Comparison of ENCODE assay signal across 14 mouse cellular contexts in the genomic region with DNA sequence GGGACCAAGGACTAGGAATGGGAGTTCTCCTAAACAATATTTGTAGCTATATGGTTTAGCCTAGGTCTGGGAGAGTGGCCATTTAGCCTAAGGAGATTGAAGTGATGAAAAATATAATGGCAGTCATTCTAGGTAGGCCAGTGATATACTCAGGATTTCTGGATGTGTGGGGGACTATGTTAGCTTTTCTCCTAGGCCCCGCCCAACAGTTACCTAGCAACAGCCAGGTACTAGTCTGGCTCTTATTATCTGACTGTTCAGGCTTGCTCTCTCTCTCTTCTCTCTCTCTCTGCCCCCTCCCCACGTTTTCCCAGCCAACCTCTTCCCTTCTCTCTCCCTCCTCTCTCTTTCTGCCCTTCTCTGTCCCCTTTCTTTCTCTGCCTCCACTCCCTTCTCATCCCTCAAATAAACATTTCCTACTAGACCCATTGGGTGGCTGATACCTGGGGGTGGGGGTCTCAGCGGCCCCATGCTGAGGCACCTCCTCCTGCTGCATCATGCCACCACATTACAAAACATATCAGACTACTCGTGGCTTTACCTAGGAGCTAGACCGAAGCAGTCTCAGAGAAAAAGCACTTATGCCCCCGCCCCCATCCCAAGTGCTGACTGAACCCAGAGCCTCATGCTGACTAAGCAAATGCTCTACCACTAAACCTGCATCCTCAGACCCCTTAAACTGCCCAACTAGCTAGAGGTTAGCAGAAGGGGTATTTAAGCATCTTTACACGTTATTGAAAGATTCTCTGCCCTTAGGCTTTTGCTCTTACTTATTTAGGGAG. TPM values are rescaled to one million over a fixed set of nuclear protein-coding genes. Genes with fewer than 3 reads are reported as not detected.
DNase-seq lines count a peak whose midpoint lies in the region; ATAC-seq lines count a peak whose summit lies in the region.
"Had no signal": no experiment of that assay in that cellular context is flagged by ENCODE, and none has a peak within 500 bp of the region (broad histone marks: within the 10 kb centered on the region; RNA-seq: fewer than 3 reads in every experiment).

No protein-coding gene starts in this region.

- H3K9ac ChIP-seq in midbrain, embryonic 15.5 days, result no peak overlapping the region; the same call in 1 of the 2 replicates
- H3K9ac ChIP-seq: liver, embryonic 14.5 days had no signal

- no peaks in the 10 kb centered on the region for H3K27me3 ChIP-seq in hindbrain, embryonic 10.5 days (ENCODE audit: insufficient read depth, poor library complexity, severe bottlenecking)
- no peaks in the 10 kb centered on the region for H3K27me3 ChIP-seq in midbrain, embryonic 15.5 days (replicated peaks)

- peak overlapping the region; percentile 94 for H3K27ac ChIP-seq in hindbrain, embryonic 10.5 days
- H3K27ac ChIP-seq in midbrain, embryonic 15.5 days, result peak overlapping the region; percentile 98
- H3K27ac ChIP-seq: liver, embryonic 14.5 days; macrophage had no signal

- peak; percentile 71 for ATAC-seq in midbrain, embryonic 15.5 days (replicated peaks)

- H3K4me2 ChIP-seq in midbrain, embryonic 15.5 days, result peak overlapping the region; percentile 47

- WGBS in hindbrain, embryonic 10.5 days, result 18% methylated on average over 7 of the region's 7 CpGs
- WGBS in midbrain, embryonic 15.5 days, result 15% methylated on average over 7 of the region's 7 CpGs

- H3K36me3 ChIP-seq in hindbrain, embryonic 10.5 days, result peaks cover 13% of the 10 kb centered on the region
- no peaks in the 10 kb centered on the region for H3K36me3 ChIP-seq in midbrain, embryonic 15.5 days (replicated peaks)

- H3K4me1 ChIP-seq in hindbrain, embryonic 10.5 days (replicated peaks), result peaks cover 63% of the 10 kb centered on the region
- peaks cover 60% of the 10 kb centered on the region for H3K4me1 ChIP-seq in midbrain, embryonic 15.5 days

- peak overlapping the region; percentile 26 for H3K4me3 ChIP-seq in hindbrain, embryonic 10.5 days
- 0 out of 2 replicates have a peak overlapping the region, but pooled peaks have one; percentile 9 for H3K4me3 ChIP-seq in midbrain, embryonic 15.5 days

- peak; percentile 17 to 30 for DNase-seq in cerebellum, postnatal 14 days
- DNase-seq in cerebellum, postnatal 4 days (ENCODE audit: low spot score in 2 of 2), result no peak
- DNase-seq in embryo, embryonic 10.5 days (ENCODE audit: low spot score), result peak; percentile 45
- DNase-seq in hindbrain, embryonic 10.5 days (ENCODE audit: low spot score), result no peak
- DNase-seq in heart, postnatal 4 days, result no peak
- DNase-seq in kidney, adult 11 months, result no peak
- no peak for DNase-seq in gastrocnemius, postnatal 25 days
- DNase-seq: adrenal gland, postnatal 36 days; kidney, postnatal 4 days; thymus, adult 18-20 months had no signal

- no peaks in the 10 kb centered on the region for H3K9me3 ChIP-seq in hindbrain, embryonic 10.5 days
- H3K9me3 ChIP-seq in midbrain, embryonic 15.5 days, result no peaks in the 10 kb centered on the region

RNA-seq across cellular contexts. Expression of gene Trit1, which starts 1.7 kb away (rescaled TPM):
- 22.7 and 25.0 TPM in 2 replicates for polyA plus RNA-seq in hindbrain, embryonic 10.5 days (2016; fragmentation: Nextera tagmentation; extraction: Ambion mirVana)
- 25.3 and 25.8 TPM in 2 replicates for polyA plus RNA-seq in midbrain, embryonic 15.5 days (2015; fragmentation: Nextera tagmentation; extraction: Ambion mirVana)
- total RNA-seq in heart, postnatal 4 days (2021), result 1 to 10 TPM; 8.9 to 9.5 TPM
- 1 to 10 TPM; 6.7 to 7.6 TPM for total RNA-seq in gastrocnemius, postnatal 25 days (2021)

RNA-seq across cellular contexts. Expression of gene Mycl, which starts 19.2 kb away (rescaled TPM):
- 74.1 and 82.3 TPM in 2 replicates for polyA plus RNA-seq in hindbrain, embryonic 10.5 days (2016; fragmentation: Nextera tagmentation; extraction: Ambion mirVana)
- 83.1 and 86.7 TPM in 2 replicates for polyA plus RNA-seq in midbrain, embryonic 15.5 days (2015; fragmentation: Nextera tagmentation; extraction: Ambion mirVana)
- total RNA-seq in heart, postnatal 4 days (2021), result under 1 TPM; 0.14 to 0.29 TPM
- under 1 TPM; 0.46 to 0.62 TPM for total RNA-seq in gastrocnemius, postnatal 25 days (2021)

RNA-seq across cellular contexts. Expression of gene Mfsd2a, which starts 53.7 kb away (rescaled TPM):
- 26.8 and 28.9 TPM in 2 replicates for polyA plus RNA-seq in hindbrain, embryonic 10.5 days (2016; fragmentation: Nextera tagmentation; extraction: Ambion mirVana)
- polyA plus RNA-seq in midbrain, embryonic 15.5 days (2015; fragmentation: Nextera tagmentation; extraction: Ambion mirVana), result 33.4 and 36.0 TPM in 2 replicates
- total RNA-seq in heart, postnatal 4 days (2021), result under 1 TPM; 0.14 to 0.20 TPM
- under 1 TPM; 0.24 to 0.26 TPM for total RNA-seq in gastrocnemius, postnatal 25 days (2021)
- total RNA-seq: common myeloid progenitor, adult 5-6 weeks had no signal
- polyA plus RNA-seq: macrophage had no signal

Comparison
In these comparisons a context has a peak if more than half of its experiments do, and no peak if none do; other contexts are left out.
1. DNase-seq: peak in cerebellum, postnatal 14 days (2 of 2) and embryo, embryonic 10.5 days (single experiment); none in cerebellum, postnatal 4 days (0 of 2), hindbrain, embryonic 10.5 days (single experiment), heart, postnatal 4 days (single experiment), kidney, adult 11 months (single experiment) and gastrocnemius, postnatal 25 days (single experiment).